Mouse (Mus musculus) ovary, adult 18-20 months (tissue): ENCODE data around the gene Gm37240.
A peak's percentile ranks its signal among the peaks of the same experiment; 100 is the strongest.
"Not testable (repeated sequence)": the region's sequence is repeated elsewhere in the genome, so short reads cannot be mapped to it uniquely, and the experiment has no call there.

Source experiments
- DNase-seq: peaks from one replicate; pipeline ENCODE4 v3.0.0; 2022; ENCODE audit warnings: low spot score, mixed read lengths

The Gm37240 gene

DNA sequence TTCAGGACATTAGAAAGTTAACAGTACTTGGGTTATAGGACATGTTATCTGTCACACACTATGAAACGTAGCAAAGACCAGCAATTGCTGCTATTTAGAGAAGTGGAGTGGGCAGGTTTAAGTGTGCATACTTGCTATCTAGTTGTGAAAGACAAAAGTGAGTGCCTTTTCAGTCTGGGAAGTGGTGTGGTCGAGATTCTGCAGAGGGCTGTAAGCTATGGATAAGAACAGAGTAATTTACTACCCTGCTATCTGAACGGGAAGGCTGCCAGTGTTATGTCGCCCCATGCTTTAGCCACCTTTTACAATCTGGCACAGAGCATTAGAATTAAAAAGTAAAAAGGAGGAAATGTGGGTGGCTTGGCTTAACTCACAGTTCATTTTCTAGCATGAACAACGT is 1300.6 kb downstream of the Gm37240 start:
- DNase-seq = no peak

DNA sequence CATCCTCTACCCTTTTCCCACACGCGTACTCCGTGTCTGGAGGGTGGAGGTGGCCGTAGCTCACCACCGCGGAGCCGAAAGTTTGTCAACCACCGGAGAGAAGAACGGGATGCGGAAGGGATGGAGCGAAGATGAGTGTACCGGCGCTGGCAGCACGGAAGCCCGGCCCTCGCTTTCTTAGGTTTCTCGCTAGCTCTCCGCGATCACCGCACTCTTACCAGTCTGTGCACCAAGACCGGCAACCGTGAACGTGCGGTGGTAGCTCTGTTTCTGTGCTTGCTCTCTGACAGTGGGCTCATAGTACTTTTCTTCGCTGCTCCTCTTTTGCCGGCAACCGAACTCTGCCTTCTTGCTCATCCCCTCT is 1304.4 kb downstream of the Gm37240 start:
- no peak for DNase-seq

GRCm38 (mm10) chr3:84582023-84582912 is 1305.0 kb downstream of the Gm37240 start, which contains the start of gene Arfip1:
Gene Arfip1 (minus strand): TSS chr3:84582625.
- peak; percentile 96 for DNase-seq

DNA sequence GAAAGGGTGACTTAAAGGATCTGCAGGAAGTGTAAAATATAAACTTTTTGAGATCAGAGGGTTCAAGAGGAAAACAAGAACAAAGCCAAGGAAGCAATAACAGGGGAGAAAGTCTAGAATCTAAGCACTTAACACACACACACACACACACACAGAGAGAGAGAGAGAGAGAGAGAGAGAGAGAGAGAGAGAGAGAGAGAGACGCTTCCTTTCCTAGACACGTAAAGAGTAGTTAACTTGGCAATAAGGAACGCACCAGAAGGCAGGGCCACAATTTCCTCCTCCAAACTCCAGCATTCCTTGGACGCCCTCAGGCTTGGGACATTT is 1305.7 kb downstream of the Gm37240 start:
- DNase-seq = no peak

DNA sequence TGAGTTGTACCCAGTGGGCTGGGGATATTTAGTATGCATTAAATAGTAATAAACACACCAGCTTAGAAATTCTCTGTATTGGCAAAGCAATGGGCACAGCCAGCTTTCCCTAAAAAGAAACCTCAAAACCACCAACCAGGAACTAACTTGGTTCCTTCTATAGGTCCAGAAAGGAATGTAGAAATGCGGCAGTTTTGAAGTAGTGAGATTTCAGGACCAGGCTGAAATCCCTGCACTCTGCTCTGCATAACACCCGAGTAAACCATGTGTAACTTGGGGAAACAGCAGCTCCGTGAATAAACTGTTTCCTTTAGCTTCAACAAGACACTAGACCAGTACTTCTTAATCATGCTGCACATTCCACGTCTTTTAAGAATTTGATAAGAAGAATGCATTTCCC is 1306.6 kb downstream of the Gm37240 start:
- no peak for DNase-seq

GRCm38 (mm10) chr3:84570501-84570900 is 1316.8 kb downstream of the Gm37240 start:
- no peak for DNase-seq

GRCm38 (mm10) chr3:84569587-84569986 is 1317.7 kb downstream of the Gm37240 start:
- DNase-seq = no peak

DNA sequence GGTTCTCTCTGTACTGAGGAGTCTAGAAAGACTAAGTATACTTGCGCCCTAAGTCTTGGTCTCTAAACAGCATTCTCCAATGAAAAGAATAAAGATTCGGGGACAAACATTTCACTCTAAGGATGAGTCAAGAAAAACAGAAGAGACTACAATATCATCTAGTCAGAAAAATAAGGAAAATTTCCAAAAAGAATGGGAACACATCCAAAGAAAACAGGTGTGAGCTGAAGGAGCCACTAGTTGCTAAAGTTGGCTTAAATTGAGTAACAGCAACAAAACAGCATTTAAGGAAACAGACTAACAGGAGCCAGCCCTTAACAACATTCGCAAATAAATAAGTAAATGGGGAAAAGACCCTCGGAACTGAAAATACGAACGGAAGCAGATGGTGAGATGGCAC is 1318.8 kb downstream of the Gm37240 start:
- DNase-seq = no peak

DNA sequence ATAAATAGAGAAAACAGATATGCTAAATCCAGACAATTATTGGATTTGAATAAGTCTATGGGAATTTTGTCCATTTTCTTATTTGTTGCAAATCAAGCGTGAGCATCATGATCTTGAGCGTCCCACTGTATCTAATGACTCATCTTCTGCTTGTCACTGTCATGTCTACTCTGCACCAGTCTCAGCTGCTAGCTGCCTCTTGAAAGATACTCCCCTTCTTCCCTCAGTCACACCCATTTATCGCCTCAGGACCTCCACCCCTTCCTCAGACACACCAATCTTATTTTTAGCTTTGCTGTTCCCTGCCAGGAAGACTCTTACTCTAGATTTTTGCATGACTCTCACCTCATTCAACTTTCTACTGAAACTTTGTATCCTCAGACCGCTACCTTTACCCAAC is 1323.9 kb downstream of the Gm37240 start:
- no peak for DNase-seq

DNA sequence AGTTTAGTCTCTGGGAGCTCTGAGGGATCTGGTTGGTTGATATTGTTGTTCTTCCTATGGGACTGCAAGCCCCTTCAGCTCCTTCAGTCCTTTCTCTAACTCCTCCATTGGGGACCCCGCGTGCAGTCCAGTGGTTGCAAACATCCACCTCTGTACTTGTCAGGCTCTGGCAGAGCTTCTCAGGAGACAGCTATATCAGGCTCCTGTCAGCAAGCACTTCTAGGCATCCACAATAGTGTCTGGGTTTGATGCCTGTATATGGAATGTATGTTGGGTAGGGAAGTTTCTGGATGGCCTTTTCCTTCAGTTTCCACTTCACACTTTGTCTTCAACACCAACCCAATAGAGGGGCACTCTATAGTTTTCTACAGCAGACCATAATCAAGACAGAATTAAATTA is 1324.4 kb downstream of the Gm37240 start:
- DNase-seq = not testable (repeated sequence)

DNA sequence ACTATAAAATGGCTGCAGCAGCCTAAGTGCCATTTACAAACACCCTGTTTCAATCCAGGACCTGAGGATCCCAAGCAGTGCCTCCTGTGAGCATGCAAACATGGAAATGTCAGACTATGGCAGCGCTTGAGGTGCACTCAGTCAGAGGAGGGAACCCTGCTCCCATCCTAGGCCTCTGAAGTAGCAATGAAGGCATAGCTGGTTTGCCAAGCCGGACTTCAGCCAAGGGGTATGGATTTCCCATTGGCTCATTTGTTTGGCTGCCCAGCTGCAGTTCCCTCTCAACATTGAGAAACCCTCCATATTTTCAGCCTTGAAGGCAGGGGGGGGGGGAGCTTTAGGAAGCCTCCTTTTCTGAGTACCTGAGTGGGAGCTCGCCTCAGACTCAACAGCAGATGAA is 1329.0 kb downstream of the Gm37240 start:
- no peak for DNase-seq

DNA sequence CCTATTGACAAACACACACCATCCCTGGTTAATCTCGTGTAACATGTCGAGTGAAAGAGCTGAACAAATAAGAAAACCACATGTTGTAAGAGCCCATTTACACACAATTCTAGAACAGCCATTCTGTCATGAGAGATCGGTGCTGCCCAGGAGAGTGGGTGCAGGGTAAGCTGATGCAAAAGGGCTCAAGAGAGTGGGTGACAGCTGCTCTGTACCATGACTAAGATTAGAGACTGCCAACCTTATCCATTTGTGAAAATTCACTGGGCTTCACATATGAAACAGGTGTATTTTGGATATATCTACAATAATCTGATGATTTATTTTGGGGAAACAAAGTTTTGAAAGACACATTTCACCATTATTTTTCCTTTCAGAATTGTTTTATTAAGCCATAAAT is 1331.5 kb downstream of the Gm37240 start:
- no peak for DNase-seq

DNA sequence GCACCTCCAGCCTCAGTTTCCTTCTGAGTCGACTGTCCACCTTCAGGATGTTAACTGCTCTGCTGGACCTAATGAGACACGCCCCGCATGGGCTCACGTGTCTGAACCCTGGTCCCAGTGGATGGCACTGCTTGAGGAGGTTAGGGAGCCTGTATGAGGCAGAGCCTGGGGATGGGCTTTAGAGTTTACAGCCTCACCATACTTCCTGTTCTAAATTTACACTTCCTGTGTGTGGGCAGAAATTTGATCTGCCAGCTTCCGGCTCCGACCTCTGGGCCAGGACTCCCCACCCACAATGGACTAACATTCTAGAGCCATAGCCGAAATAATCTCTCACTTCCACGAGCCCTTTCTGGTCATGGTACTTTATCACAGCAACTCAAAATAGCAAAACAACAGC is 1340.1 kb downstream of the Gm37240 start:
- DNase-seq = no peak

- DNase-seq = not testable (repeated sequence)
Measured at GRCm38 (mm10) chr3:84542450-84542849, 1344.9 kb downstream of the Gm37240 start.

GRCm38 (mm10) chr3:84541881-84542280 is 1345.4 kb downstream of the Gm37240 start:
- no peak for DNase-seq

DNA sequence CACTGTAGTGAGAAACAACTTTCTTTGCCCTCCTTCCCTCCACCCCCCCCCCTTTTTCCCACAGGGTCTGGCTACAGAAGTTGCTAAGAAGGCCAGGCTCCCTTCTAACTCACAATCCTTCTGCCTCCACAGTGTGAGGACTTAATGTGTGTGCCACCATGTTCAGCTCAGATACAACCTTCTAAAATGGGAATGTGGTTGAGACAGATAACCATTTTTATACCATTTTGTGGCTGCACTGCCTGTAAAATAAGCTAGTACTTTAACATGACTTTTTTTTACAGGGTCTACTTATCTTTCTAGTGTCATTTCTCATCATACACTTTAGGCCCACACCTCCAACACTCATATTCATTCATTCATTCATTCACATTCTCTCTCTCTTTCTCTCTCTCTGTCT is 1346.7 kb downstream of the Gm37240 start:
- DNase-seq = no peak

DNA sequence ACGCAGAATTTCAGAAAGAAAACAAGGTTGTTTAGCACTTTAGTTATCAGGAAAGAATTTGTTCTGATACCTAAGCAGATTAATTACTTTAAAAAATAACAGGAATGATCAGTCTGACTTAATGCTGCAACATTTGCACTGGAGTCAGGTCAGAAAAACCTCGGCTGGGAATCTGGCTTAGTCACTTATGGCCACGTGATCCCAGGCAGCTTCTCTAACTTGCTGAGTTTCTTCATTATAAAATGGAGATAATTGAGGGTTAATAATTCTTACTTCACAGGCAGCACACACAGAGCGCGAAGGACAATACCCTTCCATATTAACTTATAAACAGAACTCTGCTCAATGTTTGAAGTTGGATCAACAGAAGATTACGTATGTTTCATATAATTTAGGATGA is 1350.3 kb downstream of the Gm37240 start:
- no peak for DNase-seq

DNA sequence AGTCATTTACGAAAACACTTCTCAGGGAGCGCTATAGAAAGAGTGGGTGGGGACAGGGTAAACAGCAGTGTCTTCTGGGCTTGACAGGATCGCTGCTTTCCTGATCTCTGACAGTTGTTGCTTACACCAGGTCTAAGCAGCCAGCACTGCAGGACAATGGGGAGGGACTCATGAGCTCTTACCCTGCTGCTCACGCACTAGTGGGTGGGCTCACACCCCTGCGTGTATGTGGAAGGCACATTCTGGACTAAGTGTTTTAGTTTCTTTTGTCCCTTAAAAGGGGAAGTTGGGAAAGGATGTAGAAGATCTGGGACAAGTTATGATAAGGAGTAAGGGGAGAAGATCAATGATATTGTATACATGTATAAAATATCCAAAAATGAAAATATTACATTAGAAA is 1354.1 kb downstream of the Gm37240 start:
- no peak for DNase-seq

DNA sequence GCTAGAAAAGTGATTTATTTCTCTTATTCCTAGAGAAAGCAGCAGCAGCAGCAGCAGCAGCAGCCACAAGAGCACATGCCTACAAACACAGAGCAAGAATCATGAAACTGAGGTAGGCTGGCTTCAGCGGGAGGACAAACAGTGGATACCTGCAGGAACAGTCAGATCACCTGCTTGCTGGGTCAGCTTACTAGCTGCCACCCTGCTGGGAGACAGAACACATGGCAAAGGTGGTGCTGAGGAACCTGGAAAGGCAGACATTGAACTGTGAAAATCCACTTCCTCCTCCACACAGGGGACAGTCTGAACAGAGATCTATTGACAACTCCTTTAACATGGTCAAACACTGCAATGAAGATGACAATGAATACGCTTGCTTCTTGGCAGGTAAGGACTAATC is 1358.3 kb downstream of the Gm37240 start:
- DNase-seq = no peak

DNA sequence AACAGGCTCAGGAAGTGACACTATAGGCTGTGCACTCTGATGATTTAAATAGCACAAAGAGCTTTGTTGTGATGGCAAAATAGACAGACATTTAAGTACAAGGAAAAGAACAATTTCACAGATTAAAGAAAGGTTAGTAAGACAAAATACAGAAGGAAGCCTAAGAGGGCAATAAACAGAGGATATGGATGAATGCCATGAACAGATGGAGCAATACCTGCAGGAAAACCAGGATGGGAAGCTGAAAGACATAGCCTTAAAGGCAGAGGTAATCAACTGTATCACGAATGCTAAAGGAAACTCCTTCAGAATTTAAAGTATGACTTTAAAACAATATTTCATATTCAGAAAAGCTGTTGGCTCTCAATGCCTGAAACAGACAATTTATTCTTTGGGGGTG is 1362.4 kb downstream of the Gm37240 start:
- no peak for DNase-seq

DNA sequence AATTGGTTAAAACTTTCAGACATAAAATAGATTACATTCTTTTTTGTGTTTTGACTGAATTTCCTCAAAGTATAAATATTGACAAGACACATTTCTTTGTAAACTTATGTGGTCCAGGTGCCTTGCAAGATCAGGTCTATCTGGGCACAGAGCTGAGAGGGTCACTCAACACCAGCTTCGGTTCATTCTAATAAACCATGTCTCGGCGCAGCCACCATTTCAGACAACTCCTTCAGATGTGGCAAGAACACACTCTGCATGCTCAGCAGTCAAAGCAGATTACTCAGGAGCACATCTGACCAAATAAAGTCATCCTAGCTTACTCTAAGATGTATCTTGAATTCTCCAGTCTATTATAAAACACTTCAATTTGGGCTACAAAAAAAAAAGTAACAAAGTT is 1371.2 kb downstream of the Gm37240 start:
- DNase-seq = no peak

- DNase-seq = no peak
Measured at GRCm38 (mm10) chr3:84512774-84513515, 1374.4 kb downstream of the Gm37240 start.

DNA sequence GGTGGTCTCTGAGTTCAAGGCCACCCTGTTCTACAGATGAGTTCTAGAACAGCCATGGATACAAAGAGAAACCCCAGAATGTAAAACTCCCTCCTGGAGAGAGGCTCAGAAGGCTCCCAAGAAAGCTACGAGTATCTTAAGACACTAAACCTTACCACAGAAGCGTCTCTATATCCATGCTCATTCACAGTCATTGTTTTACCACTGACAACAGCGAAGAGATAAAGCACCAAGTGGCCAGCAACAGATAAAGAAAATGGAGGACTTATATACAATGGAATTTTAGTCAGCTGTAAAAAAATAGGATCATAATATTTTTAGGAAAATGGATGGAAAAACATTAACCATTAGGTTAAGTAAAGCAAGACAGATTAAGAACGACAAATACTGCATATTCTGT is 1382.1 kb downstream of the Gm37240 start:
- no peak for DNase-seq

DNA sequence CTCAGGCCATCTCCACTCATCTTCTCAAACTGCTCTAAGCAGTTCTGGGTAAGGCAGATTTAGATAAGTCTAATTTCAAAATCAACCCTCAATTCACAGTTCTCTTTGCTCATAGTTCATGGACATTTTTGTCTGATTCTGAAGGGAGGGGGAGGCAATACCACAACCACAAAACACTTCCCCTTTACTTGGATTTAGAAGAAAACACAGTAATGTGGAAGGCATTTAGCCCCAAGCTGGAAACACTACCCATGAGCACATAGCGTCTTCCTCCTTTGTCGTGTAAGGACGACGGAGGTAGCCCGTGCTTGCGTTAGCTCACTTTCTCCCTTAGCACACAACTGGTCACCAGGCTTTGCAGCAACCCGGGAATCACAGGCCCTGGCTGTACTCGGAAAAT is 1383.0 kb downstream of the Gm37240 start:
- DNase-seq = no peak
